Mouse (Mus musculus) embryonic facial prominence, embryonic 15.5 days (tissue): Measurements from ENCODE around the gene Egfl7. TPM values are rescaled to one million over a fixed set of nuclear protein-coding genes. Genes with fewer than 3 reads are reported as not detected.

Experiments used
- ATAC-seq: fragments of 200-750 bp; cut with Nextera tagmentation; 2 replicates; pipeline ENCODE4 v1.8.0; 2017; ENCODE audit warnings: low read depth, moderate TSS enrichment; ENCODE audit not compliant: insufficient number of reproducible peaks, low FRiP score, low TSS enrichment
- H3K27ac ChIP-seq: fragments of 300-500 bp; sonication (generic); replicated peaks from 2 replicates; pipeline ENCODE4 v1.5.1; 2015; ENCODE audit warnings: mild to moderate bottlenecking, inconsistent platforms
- H3K27me3 ChIP-seq: fragments of 300-500 bp; sonication (generic); 2 replicates; pipeline ENCODE4 v1.6.1; 2015; ENCODE audit warnings: inconsistent platforms
- H3K36me3 ChIP-seq: fragments of 300-500 bp; sonication (generic); 2 replicates; pipeline ENCODE4 v1.6.1; 2015; ENCODE audit warnings: mild to moderate bottlenecking, inconsistent platforms
- H3K4me1 ChIP-seq: fragments of 300-500 bp; sonication (generic); 2 replicates; pipeline ENCODE4 v1.6.1; 2015; ENCODE audit warnings: inconsistent platforms
- H3K4me2 ChIP-seq: fragments of 300-500 bp; sonication (generic); replicated peaks from 2 replicates; pipeline ENCODE4 v1.6.1; 2015; ENCODE audit warnings: mild to moderate bottlenecking, inconsistent platforms
- H3K4me3 ChIP-seq: fragments of 300-500 bp; sonication (generic); replicated peaks from 2 replicates; pipeline ENCODE4 v1.5.1; 2015; ENCODE audit warnings: mild to moderate bottlenecking, inconsistent platforms
- H3K9ac ChIP-seq: fragments of 300-500 bp; sonication (generic); 2 replicates; pipeline ENCODE4 v1.6.1; 2015; ENCODE audit warnings: inconsistent platforms
- H3K9me3 ChIP-seq: fragments of 300-500 bp; sonication (generic); replicated peaks from 2 replicates; pipeline ENCODE4 v1.6.1; 2016; ENCODE audit warnings: inconsistent platforms
- WGBS: fragments of 180-500 bp; shearing (Covaris S2); methylation state at CpG from one replicate; pipeline ENCODE4 v1.1.7; 2015; 5-methylcytosine and 5-hydroxymethylcytosine counted together
- polyA plus RNA-seq: library from polyadenylated mRNA; unstranded; fragments of >200 nt; fragmentation: Nextera tagmentation; extraction: Ambion mirVana; gene quantifications from 2 replicates; pipeline ENCODE4 v1.2.1, GENCODE M21; 2015

Gene Egfl7
- polyA plus RNA-seq, 1 experiment from 2014 or later, result 111 TPM

DNA sequence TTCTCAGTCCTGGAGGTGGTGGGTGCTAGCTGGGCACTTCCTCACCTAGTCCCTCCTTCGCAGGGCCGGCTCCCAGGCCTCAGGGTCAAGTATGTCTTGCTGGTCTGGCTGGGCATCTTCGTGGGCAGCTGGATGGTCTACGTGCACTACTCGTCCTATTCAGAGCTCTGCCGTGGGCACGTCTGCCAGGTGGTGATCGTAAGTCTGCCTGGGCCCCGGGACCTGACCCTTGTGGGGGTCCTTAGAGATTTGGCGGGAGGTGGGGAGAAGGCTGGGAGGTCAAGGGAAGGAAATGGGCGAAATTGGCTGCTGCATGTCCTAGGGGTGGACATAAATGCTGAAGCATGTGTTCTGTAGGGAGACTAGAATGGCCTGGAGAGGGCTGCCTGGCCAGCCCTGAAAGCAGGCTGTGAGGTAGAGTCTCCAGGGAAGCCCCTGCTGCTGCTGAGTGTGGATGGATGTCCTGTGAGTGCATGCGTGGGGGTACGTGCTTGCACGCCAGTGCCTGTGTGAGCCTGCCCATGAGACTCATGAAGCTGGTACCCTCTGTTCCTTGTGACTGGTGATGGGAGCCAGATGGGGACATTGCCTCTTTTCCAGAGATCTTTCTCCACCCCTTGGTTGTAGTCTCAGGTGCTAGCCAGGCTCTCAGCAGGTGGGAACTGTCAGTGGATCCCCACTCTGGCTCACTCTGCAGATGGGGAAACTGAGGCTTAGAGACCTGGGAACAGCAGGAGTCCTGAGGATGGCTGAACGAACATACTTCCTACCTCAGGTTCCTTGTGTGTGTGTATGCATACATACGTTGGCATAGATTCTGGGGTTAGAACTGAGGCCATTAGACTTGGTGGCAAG, 53.0 kb downstream of the Egfl7 start:
- Histone ChIP-seq H3K4me3 (no peak overlapping the region), H3K36me3 (peaks cover 36% of the 10 kb centered on the region), H3K4me1 (peaks cover 25% of the 10 kb centered on the region), H3K27me3 (no peaks in the 10 kb centered on the region), H3K27ac (no peak overlapping the region), H3K9me3 (no peaks in the 10 kb centered on the region), H3K4me2 (no peak overlapping the region), H3K9ac (no peak overlapping the region)
- WGBS, result 75% methylated on average over 16 of the region's 16 CpGs
- ATAC-seq, result no peak

DNA sequence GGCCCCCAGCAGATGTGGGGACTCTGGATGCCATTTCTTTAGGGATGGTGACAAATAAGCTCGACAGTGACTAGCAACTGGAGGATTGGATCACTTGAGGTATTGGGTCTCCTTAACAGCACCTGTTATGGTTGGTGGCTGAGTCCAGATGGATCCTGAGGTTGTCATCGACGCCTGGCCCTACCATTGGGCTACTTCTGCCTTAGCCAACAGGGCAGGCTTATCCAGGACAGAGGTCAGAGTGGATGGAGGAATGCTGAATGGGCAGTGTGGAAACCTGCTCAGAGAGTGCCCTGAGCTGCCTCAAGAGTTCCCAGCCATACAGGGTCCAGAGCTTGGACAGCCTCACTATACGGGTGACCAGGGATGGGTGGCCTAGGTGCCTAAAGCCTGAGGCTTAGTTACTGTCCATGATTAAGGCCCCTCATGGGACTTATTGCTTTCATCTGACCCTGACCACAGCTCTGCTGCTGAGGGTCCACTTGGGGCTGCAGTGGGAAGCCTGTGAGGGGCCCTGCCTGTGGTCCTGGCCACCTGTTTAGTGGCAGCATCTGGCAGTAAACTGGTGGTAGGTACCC, 54.2 kb downstream of the Egfl7 start:
- H3K4me1 ChIP-seq, result peaks cover 29% of the 10 kb centered on the region
- H3K4me2 ChIP-seq, result no peak overlapping the region
- no peak for ATAC-seq
- H3K27ac ChIP-seq, result no peak overlapping the region
- H3K9ac ChIP-seq, result no peak overlapping the region
- peaks cover 47% of the 10 kb centered on the region for H3K36me3 ChIP-seq
- 64% methylated on average over 4 of the region's 4 CpGs for WGBS
- H3K4me3 ChIP-seq, result no peak overlapping the region
- no peaks in the 10 kb centered on the region for H3K9me3 ChIP-seq
- no peaks in the 10 kb centered on the region for H3K27me3 ChIP-seq

- Histone ChIP-seq H3K9me3 (no peaks in the 10 kb centered on the region), H3K9ac (no peak overlapping the region), H3K4me3 (no peak overlapping the region), H3K27me3 (no peaks in the 10 kb centered on the region), H3K4me1 (peaks cover 23% of the 10 kb centered on the region), H3K4me2 (no peak overlapping the region), H3K36me3 (peaks cover 47% of the 10 kb centered on the region), H3K27ac (no peak overlapping the region; the same call in 1 of the 2 replicates)
- WGBS, result 59% methylated on average over 12 of the region's 12 CpGs
- no peak for ATAC-seq
Observed at GRCm38 (mm10) chr2:26634629-26635488, 55.0 kb downstream of the Egfl7 start.

DNA sequence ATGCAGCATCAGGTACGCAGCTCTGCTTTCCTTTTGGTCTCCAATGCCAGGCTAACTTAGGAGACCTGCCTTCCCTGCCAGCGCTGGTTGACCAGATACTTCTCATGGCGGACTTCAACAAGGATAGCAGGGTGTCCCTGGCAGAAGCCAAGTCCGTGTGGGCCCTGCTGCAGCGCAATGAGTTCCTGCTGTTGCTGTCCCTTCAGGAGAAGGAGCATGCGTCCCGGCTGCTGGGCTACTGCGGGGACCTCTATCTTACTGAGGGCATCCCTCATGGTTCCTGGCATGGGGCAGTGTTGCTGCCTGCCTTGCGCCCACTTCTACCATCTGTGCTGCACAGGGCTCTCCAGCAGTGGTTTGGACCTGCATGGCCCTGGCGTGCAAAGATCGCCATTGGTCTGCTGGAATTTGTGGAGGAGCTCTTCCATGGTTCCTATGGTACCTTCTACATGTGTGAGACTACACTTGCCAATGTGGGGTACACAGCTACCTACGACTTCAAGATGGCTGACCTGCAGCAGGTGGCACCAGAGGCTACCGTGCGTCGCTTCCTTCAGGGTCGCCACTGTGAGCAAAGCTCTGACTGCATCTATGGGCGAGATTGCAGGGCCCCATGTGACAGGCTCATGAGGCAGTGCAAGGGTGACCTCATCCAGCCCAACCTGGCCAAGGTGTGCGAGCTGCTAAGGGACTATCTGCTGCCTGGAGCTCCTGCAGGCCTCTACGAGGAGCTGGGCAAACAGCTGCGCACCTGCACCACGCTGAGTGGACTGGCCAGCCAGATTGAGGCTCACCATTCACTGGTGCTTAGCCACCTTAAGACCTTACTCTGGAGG, 55.9 kb downstream of the Egfl7 start:
- peaks cover 28% of the 10 kb centered on the region for H3K4me1 ChIP-seq
- 73% methylated on average over 21 of the region's 21 CpGs for WGBS
- no peak overlapping the region for H3K4me3 ChIP-seq
- no peak overlapping the region for H3K27ac ChIP-seq
- H3K4me2 ChIP-seq, result no peak overlapping the region
- H3K27me3 ChIP-seq, result no peaks in the 10 kb centered on the region
- no peak overlapping the region for H3K9ac ChIP-seq
- H3K9me3 ChIP-seq, result no peaks in the 10 kb centered on the region
- H3K36me3 ChIP-seq, result peaks cover 47% of the 10 kb centered on the region
- no peak for ATAC-seq

GRCm38 (mm10) chr2:26636325-26636635, 56.5 kb downstream of the Egfl7 start:
- Histone ChIP-seq H3K36me3 (peaks cover 47% of the 10 kb centered on the region), H3K9ac (no peak overlapping the region)

DNA sequence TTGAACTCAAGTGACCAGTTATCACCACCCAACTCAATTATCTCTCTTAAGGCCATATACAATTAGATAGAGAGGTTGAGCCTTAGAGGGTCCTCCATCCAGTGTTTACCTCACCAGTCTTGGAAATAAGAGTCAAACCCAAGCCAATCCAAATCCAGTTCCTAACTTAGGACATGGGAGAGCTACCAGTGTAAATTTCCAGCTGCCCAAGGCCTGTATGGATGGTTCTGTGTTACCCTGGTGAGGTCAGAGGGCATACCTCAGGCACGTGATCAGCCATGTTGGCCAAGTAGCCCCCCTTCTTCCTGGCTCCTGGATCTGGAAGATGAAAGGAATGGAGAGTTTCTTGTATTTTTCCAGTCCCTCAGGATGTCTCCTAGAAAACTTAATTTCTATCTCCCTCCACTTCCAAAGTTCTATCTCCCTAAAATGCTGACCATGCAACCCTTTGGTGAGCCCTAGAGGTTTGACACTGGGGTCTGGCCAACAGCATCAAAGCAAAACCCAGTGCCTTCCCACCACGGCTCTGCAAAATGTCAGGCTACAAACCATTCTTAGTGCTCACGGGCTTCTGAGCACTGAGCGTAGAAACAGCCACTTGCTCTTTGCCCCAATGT, 57.6 kb downstream of the Egfl7 start:
- peaks cover 47% of the 10 kb centered on the region for H3K36me3 ChIP-seq
- no peak for ATAC-seq
- peaks cover 29% of the 10 kb centered on the region for H3K4me1 ChIP-seq
- 77% methylated on average over 4 of the region's 4 CpGs for WGBS
- no peaks in the 10 kb centered on the region for H3K9me3 ChIP-seq
- no peak overlapping the region for H3K4me2 ChIP-seq
- H3K4me3 ChIP-seq, result no peak overlapping the region
- no peak overlapping the region for H3K27ac ChIP-seq
- no peak overlapping the region for H3K9ac ChIP-seq
- H3K27me3 ChIP-seq, result no peaks in the 10 kb centered on the region

More at GRCm38 (mm10) chr2:26636325-26636635, 56.5 kb downstream of the Egfl7 start:
- peaks cover 29% of the 10 kb centered on the region for H3K4me1 ChIP-seq
- H3K4me3 ChIP-seq, result no peak overlapping the region
- H3K27me3 ChIP-seq, result no peaks in the 10 kb centered on the region
- ATAC-seq, result no peak
- H3K9me3 ChIP-seq, result no peaks in the 10 kb centered on the region
- no peak overlapping the region for H3K27ac ChIP-seq
- H3K4me2 ChIP-seq, result no peak overlapping the region
- WGBS, result 61% methylated on average over 2 of the region's 2 CpGs

GRCm38 (mm10) chr2:26638039-26638438, 58.2 kb downstream of the Egfl7 start:
- Histone ChIP-seq H3K4me2 (peak overlapping the region; percentile 76), H3K9ac (no peak overlapping the region), H3K4me1 (peaks cover 29% of the 10 kb centered on the region), H3K4me3 (peak overlapping the region; percentile 94; the same call in 1 of the 2 replicates), H3K27ac (no peak overlapping the region), H3K27me3 (no peaks in the 10 kb centered on the region), H3K9me3 (no peaks in the 10 kb centered on the region), H3K36me3 (peaks cover 47% of the 10 kb centered on the region)
- ATAC-seq, result no peak
- WGBS, result 81% methylated on average over 5 of the region's 5 CpGs

DNA sequence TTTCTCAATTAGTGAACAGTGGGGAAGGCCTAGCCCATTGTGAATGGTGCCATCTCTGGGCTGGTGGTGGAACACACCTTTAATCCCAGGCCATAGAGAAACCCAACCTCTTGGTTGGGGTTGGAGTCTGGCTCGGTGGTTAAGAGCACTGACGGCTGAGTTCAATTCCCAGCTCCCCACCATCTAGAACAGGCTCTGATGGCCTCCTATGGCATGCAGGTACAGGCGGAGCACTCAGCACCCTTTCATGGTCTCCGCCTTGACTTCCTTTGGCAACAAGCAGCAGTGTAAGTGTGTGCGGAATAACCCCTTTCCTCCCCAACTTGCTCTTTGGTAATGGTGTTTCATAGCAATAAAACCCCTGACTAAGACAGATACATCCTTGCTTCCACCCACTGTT, 58.8 kb downstream of the Egfl7 start:
- H3K4me1 ChIP-seq, result peaks cover 29% of the 10 kb centered on the region
- H3K27me3 ChIP-seq, result no peaks in the 10 kb centered on the region
- H3K4me3 ChIP-seq, result peak overlapping the region; percentile 94
- WGBS, result 70% methylated on average over 5 of the region's 5 CpGs
- peak overlapping the region; percentile 76 for H3K4me2 ChIP-seq
- no peaks in the 10 kb centered on the region for H3K9me3 ChIP-seq
- peaks cover 47% of the 10 kb centered on the region for H3K36me3 ChIP-seq
- no peak for ATAC-seq
- H3K27ac ChIP-seq, result 0 out of 2 replicates have a peak overlapping the region, but pooled peaks have one; percentile 17
- peak overlapping the region; percentile 96; the same call in 1 of the 2 replicates for H3K9ac ChIP-seq

- Histone ChIP-seq H3K4me1 (peaks cover 29% of the 10 kb centered on the region), H3K9ac (peak overlapping the region; percentile 96), H3K27ac (0 out of 2 replicates have a peak overlapping the region, but pooled peaks have one; percentile 17), H3K27me3 (no peaks in the 10 kb centered on the region), H3K4me2 (peak overlapping the region; percentile 76), H3K4me3 (peak overlapping the region; percentile 94), H3K36me3 (peaks cover 47% of the 10 kb centered on the region), H3K9me3 (no peaks in the 10 kb centered on the region)
- ATAC-seq, result no peak
- 4% methylated on average over 8 of the region's 8 CpGs for WGBS
Observed at GRCm38 (mm10) chr2:26639083-26639482, 59.3 kb downstream of the Egfl7 start.
